Mouse (Mus musculus) midbrain, embryonic 10.5 days (tissue): ENCODE results near the gene Dctn2. TPM values are rescaled to one million over a fixed set of nuclear protein-coding genes. Genes with fewer than 3 reads are reported as not detected.
"Not testable (repeated sequence)": the region's sequence is repeated elsewhere in the genome, so short reads cannot be mapped to it uniquely, and the experiment has no call there.

Source experiments
- DNase-seq: peaks from one replicate; pipeline ENCODE4 v3.0.0-alpha.2; 2017; ENCODE audit warnings: low spot score
- H3K27ac ChIP-seq: fragments of 300-500 bp; sonication (generic); replicated peaks from 2 replicates; pipeline ENCODE4 v1.5.1; 2016; ENCODE audit warnings: mild to moderate bottlenecking
- H3K27me3 ChIP-seq: fragments of 300-500 bp; sonication (generic); 2 replicates; pipeline ENCODE4 v1.6.1; 2016; ENCODE audit warnings: low read depth, mild to moderate bottlenecking; ENCODE audit not compliant: poor library complexity, severe bottlenecking
- H3K36me3 ChIP-seq: fragments of 300-500 bp; sonication (generic); 2 replicates; pipeline ENCODE4 v1.6.1; 2016; ENCODE audit warnings: mild to moderate bottlenecking, moderate library complexity
- H3K4me1 ChIP-seq: fragments of 300-500 bp; sonication (generic); 2 replicates; pipeline ENCODE4 v1.6.1; 2016
- H3K4me3 ChIP-seq: fragments of 300-500 bp; sonication (generic); 2 replicates; pipeline ENCODE4 v1.5.1; 2016; ENCODE audit warnings: mild to moderate bottlenecking, moderate library complexity
- H3K9me3 ChIP-seq: fragments of 300-500 bp; sonication (generic); replicated peaks from 2 replicates; pipeline ENCODE4 v1.6.1; 2016; ENCODE audit warnings: mild to moderate bottlenecking
- WGBS: fragments of 180-500 bp; shearing (Covaris S2); methylation state at CpG from one replicate; pipeline ENCODE4 v1.1.7; 2016; 5-methylcytosine and 5-hydroxymethylcytosine counted together
- polyA plus RNA-seq: library from polyadenylated mRNA; unstranded; fragments of >200 nt; fragmentation: Nextera tagmentation; extraction: Ambion mirVana; gene quantifications from 2 replicates; pipeline ENCODE4 v1.2.1, GENCODE M21; 2016

The Dctn2 gene
- polyA plus RNA-seq, 1 experiment from 2014 or later = 212 TPM

- not testable (repeated sequence) for H3K4me3 ChIP-seq, H3K9me3 ChIP-seq
- WGBS = 82% methylated on average over 1 of the region's 1 CpGs
Measured at GRCm38 (mm10) chr10:127314950-127315349, 48.8 kb downstream of the Dctn2 start.

GRCm38 (mm10) chr10:127317277-127317676, 51.1 kb downstream of the Dctn2 start:
- peaks cover 7% of the 10 kb centered on the region for H3K27me3 ChIP-seq
- DNase-seq = no peak
- H3K9me3 ChIP-seq = no peaks in the 10 kb centered on the region
- no peak overlapping the region for H3K4me3 ChIP-seq
- 80% methylated on average over 2 of the region's 2 CpGs for WGBS
- H3K36me3 ChIP-seq = no peaks in the 10 kb centered on the region
- H3K27ac ChIP-seq = no peak overlapping the region
- H3K4me1 ChIP-seq = 0 out of 2 replicates have a peak, but pooled peaks cover 2% of the 10 kb centered on the region

More at GRCm38 (mm10) chr10:127314950-127315349, 48.8 kb downstream of the Dctn2 start:
- DNase-seq, H3K27me3 ChIP-seq, H3K27ac ChIP-seq, H3K36me3 ChIP-seq: not testable (repeated sequence)
- H3K4me1 ChIP-seq = peaks cover 16% of the 10 kb centered on the region

- Histone ChIP-seq H3K27ac (no peak overlapping the region), H3K4me1 (no peaks in the 10 kb centered on the region), H3K36me3 (no peaks in the 10 kb centered on the region), H3K4me3 (no peak overlapping the region), H3K9me3 (no peaks in the 10 kb centered on the region), H3K27me3 (peaks cover 14% of the 10 kb centered on the region)
- 53% methylated on average over 4 of the region's 4 CpGs for WGBS
- DNase-seq = no peak
Measured at GRCm38 (mm10) chr10:127318009-127318408, 51.8 kb downstream of the Dctn2 start.

- no peak for DNase-seq
- Histone ChIP-seq H3K4me1 (no peaks in the 10 kb centered on the region), H3K4me3 (no peak overlapping the region), H3K27ac (no peak overlapping the region), H3K27me3 (peaks cover 33% of the 10 kb centered on the region), H3K9me3 (no peaks in the 10 kb centered on the region), H3K36me3 (no peaks in the 10 kb centered on the region)
- WGBS = 81% methylated on average over 7 of the region's 7 CpGs
Measured at GRCm38 (mm10) chr10:127319969-127320368, 53.8 kb downstream of the Dctn2 start.

GRCm38 (mm10) chr10:127321621-127322020, 55.5 kb downstream of the Dctn2 start, which contains the start of gene Arhgap9:
Gene Arhgap9 (plus strand): TSS chr10:127321964.
- H3K36me3 ChIP-seq = no peaks in the 10 kb centered on the region
- H3K4me1 ChIP-seq = peaks cover 11% of the 10 kb centered on the region
- WGBS = 81% methylated on average over 3 of the region's 3 CpGs
- peaks cover 50% of the 10 kb centered on the region for H3K27me3 ChIP-seq
- no peaks in the 10 kb centered on the region for H3K9me3 ChIP-seq
- DNase-seq = no peak
- no peak within 1 kb of the TSS for H3K27ac ChIP-seq
- no peak within 1 kb of the TSS for H3K4me3 ChIP-seq

GRCm38 (mm10) chr10:127322178-127322577, 56.0 kb downstream of the Dctn2 start:
- no peak overlapping the region for H3K27ac ChIP-seq
- no peaks in the 10 kb centered on the region for H3K36me3 ChIP-seq
- H3K9me3 ChIP-seq = no peaks in the 10 kb centered on the region
- peaks cover 55% of the 10 kb centered on the region for H3K27me3 ChIP-seq
- H3K4me1 ChIP-seq = peaks cover 15% of the 10 kb centered on the region
- no peak for DNase-seq
- H3K4me3 ChIP-seq = no peak overlapping the region
- 73% methylated on average over 13 of the region's 13 CpGs for WGBS

GRCm38 (mm10) chr10:127322669-127323068, 56.5 kb downstream of the Dctn2 start:
- Histone ChIP-seq H3K4me1 (peaks cover 15% of the 10 kb centered on the region), H3K4me3 (no peak overlapping the region), H3K36me3 (no peaks in the 10 kb centered on the region), H3K27ac (no peak overlapping the region), H3K9me3 (no peaks in the 10 kb centered on the region), H3K27me3 (peaks cover 60% of the 10 kb centered on the region)
- no peak for DNase-seq
- 82% methylated on average over 4 of the region's 4 CpGs for WGBS

GRCm38 (mm10) chr10:127323131-127323855, 57.1 kb downstream of the Dctn2 start:
- H3K27ac ChIP-seq = no peak overlapping the region
- H3K36me3 ChIP-seq = no peaks in the 10 kb centered on the region
- H3K9me3 ChIP-seq = no peaks in the 10 kb centered on the region
- H3K27me3 ChIP-seq = peaks cover 66% of the 10 kb centered on the region
- DNase-seq = no peak
- WGBS = 78% methylated on average over 17 of the region's 17 CpGs
- no peak overlapping the region for H3K4me3 ChIP-seq
- peaks cover 15% of the 10 kb centered on the region for H3K4me1 ChIP-seq

- no peaks in the 10 kb centered on the region for H3K36me3 ChIP-seq
- H3K9me3 ChIP-seq = no peaks in the 10 kb centered on the region
- peaks cover 15% of the 10 kb centered on the region for H3K4me1 ChIP-seq
- peak; percentile 52 for DNase-seq
- WGBS = 12% methylated on average over 7 of the region's 7 CpGs
- H3K27ac ChIP-seq = no peak overlapping the region
- H3K27me3 ChIP-seq = peaks cover 78% of the 10 kb centered on the region
- no peak overlapping the region for H3K4me3 ChIP-seq
Measured at GRCm38 (mm10) chr10:127324495-127324894, 58.3 kb downstream of the Dctn2 start.

- no peaks in the 10 kb centered on the region for H3K9me3 ChIP-seq
- peaks cover 15% of the 10 kb centered on the region for H3K4me1 ChIP-seq
- peak overlapping the region; percentile 56 for H3K4me3 ChIP-seq
- DNase-seq = no peak
- H3K36me3 ChIP-seq = peaks cover 7% of the 10 kb centered on the region; the same call in 1 of the 2 replicates
- 32% methylated on average over 14 of the region's 14 CpGs for WGBS
- H3K27me3 ChIP-seq = peaks cover 89% of the 10 kb centered on the region
- H3K27ac ChIP-seq = no peak overlapping the region
Measured at GRCm38 (mm10) chr10:127325454-127326016, 59.4 kb downstream of the Dctn2 start.

- Histone ChIP-seq H3K9me3 (no peaks in the 10 kb centered on the region), H3K27ac (peak overlapping the region; percentile 19; the same call in 1 of the 2 replicates), H3K4me3 (peak overlapping the region; percentile 56), H3K4me1 (peaks cover 15% of the 10 kb centered on the region), H3K36me3 (peaks cover 14% of the 10 kb centered on the region), H3K27me3 (peaks cover 95% of the 10 kb centered on the region)
- WGBS = under 1% methylated on average over 54 of the region's 54 CpGs
- peak; percentile 64 for DNase-seq
Measured at GRCm38 (mm10) chr10:127326017-127326801, 60.0 kb downstream of the Dctn2 start.

- no peak for DNase-seq
- WGBS = 5% methylated on average over 29 of the region's 29 CpGs
Measured at GRCm38 (mm10) chr10:127326828-127327227, 60.7 kb downstream of the Dctn2 start.

More at GRCm38 (mm10) chr10:127326828-127327227, 60.7 kb downstream of the Dctn2 start:
- Histone ChIP-seq H3K36me3 (peaks cover 20% of the 10 kb centered on the region), H3K4me1 (peaks cover 15% of the 10 kb centered on the region), H3K27ac (peak overlapping the region; percentile 19; the same call in 1 of the 2 replicates), H3K4me3 (peak overlapping the region; percentile 56), H3K27me3 (peaks cover 99% of the 10 kb centered on the region), H3K9me3 (no peaks in the 10 kb centered on the region)
